Mouse (Mus musculus) kidney, postnatal 0 days (tissue): ENCODE measurements at regions not wholly inside any gene's neighbourhood (a gene's known extent, or its start where the extent isn't known, plus 50 kb on each side); places are given as distances from the start of the nearest gene placed in this dataset.

ENCODE experiments used
- ATAC-seq: fragments of 200-750 bp; cut with Nextera tagmentation; replicated peaks from 2 replicates; pipeline ENCODE4 v1.8.0; 2017; ENCODE audit warnings: low read depth, moderate number of reproducible peaks, moderate TSS enrichment, moderate library complexity; ENCODE audit not compliant: low FRiP score
- DNase-seq: peaks from one replicate; pipeline ENCODE4 v3.0.0-alpha.2; 2016; ENCODE audit warnings: low spot score
- H3K27ac ChIP-seq: fragments of 300-500 bp; sonication (generic); 2 replicates; pipeline ENCODE4 v1.5.1; 2014; ENCODE audit warnings: mild to moderate bottlenecking
- H3K27me3 ChIP-seq: fragments of 300-500 bp; sonication (generic); 2 replicates; pipeline ENCODE4 v1.6.1; 2014; ENCODE audit warnings: low read length, mixed read lengths; ENCODE audit not compliant: insufficient read depth
- H3K36me3 ChIP-seq: fragments of 300-500 bp; sonication (generic); 2 replicates; pipeline ENCODE4 v1.6.1; 2014; ENCODE audit warnings: low read length, mixed read lengths; ENCODE audit not compliant: insufficient read depth
- H3K4me1 ChIP-seq: fragments of 300-500 bp; sonication (generic); replicated peaks from 2 replicates; pipeline ENCODE4 v1.6.1; 2014; ENCODE audit warnings: antibody characterized with exemption, low read length, mixed read lengths; ENCODE audit not compliant: insufficient read depth
- H3K4me2 ChIP-seq: fragments of 300-500 bp; sonication (generic); 2 replicates; pipeline ENCODE4 v1.6.1; 2014; ENCODE audit warnings: mild to moderate bottlenecking, low read length, moderate library complexity, mixed read lengths
- H3K4me3 ChIP-seq: fragments of 300-500 bp; sonication (generic); replicated peaks from 2 replicates; pipeline ENCODE4 v1.5.1; 2014; ENCODE audit warnings: low read depth, low read length
- H3K9ac ChIP-seq: fragments of 300-500 bp; sonication (generic); 2 replicates; pipeline ENCODE4 v1.6.1; 2014; ENCODE audit warnings: low read depth, low read length
- H3K9me3 ChIP-seq: fragments of 300-500 bp; sonication (generic); replicated peaks from 2 replicates; pipeline ENCODE4 v1.6.1; 2016; ENCODE audit warnings: low read length, inconsistent platforms, mixed read lengths
- CTCF ChIP-seq: IDR thresholded peaks from 2 replicates; pipeline ENCODE4 v1.5.1; 2016; ENCODE audit warnings: antibody characterized with exemption, low read depth, mild to moderate bottlenecking, moderate library complexity
- WGBS: fragments of 180-500 bp; shearing (Covaris S2); extraction: QIAGEN DNeasy Blood & Tissue Kit; methylation state at CpG from one replicate; pipeline ENCODE4 v1.1.7; 2014; 5-methylcytosine and 5-hydroxymethylcytosine counted together

DNA sequence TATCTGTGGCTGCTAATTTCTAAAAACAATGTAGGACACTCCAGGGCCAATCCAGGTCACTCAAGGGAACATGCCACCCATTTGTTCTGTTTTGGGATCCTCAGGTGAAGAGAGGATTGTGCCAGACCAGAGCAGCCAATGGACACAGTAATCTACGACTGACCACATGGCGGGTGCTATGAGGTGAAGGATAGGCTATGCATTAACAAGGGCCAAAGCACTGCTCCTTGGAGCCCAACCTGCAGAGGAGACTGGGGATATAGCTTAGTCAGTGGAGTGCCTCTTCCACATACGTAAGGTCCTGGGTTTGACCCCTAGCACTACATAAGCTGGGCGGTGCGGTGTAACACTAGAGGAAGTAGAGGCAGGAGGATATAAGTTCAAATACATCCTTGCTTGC, 156.0 kb downstream of the Inhbb start:
- ATAC-seq, result no peak
- 94% methylated on average over 5 of the region's 5 CpGs for WGBS
- H3K4me3 ChIP-seq, result no peak overlapping the region

DNA sequence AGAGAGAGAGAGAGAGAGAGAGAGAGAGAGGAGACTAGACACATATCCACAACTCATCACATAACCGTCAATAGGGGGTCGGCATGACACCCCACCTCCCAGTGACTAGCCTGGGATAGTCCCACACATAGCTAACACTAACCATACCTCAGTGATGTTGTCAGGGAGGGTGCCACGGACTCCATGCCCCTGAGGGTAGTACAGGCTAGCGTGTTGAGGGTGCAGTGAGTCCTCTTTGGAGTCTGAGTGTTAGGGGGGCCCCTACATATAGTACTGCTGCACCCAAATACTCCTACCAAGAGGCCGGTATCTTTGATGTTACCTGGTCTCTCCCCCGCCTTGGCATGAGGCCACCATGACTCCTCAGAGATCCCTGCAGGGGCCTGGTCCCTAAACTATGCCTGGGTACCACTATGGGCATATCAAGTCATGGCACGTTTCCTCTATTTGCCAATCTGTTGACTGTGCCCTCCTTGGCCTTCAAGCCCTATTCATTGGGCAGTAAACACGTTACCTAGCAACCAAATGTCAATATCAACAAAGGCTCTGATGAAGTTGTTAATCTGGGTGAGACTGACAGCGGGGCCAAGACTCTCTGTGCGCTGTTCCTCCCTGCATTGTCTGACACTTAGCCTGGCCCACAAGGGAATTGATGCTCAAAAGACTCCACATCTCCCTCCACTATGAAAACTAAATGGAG, 156.7 kb downstream of the Inhbb start:
- no peak overlapping the region for H3K9ac ChIP-seq
- TF ChIP-seq CTCF, result no peak
- no peak overlapping the region for H3K4me3 ChIP-seq
- no peak overlapping the region for H3K4me2 ChIP-seq
- DNase-seq, result no peak
- H3K27me3 ChIP-seq, result no peaks in the 10 kb centered on the region
- no peaks in the 10 kb centered on the region for H3K36me3 ChIP-seq
- no peaks in the 10 kb centered on the region for H3K9me3 ChIP-seq
- no peaks in the 10 kb centered on the region for H3K4me1 ChIP-seq
- 79% methylated on average over 10 of the region's 10 CpGs for WGBS
- ATAC-seq, result no peak
- H3K27ac ChIP-seq, result no peak overlapping the region

More for the DNA sequence above, 156.0 kb downstream of the Inhbb start:
- no peak for TF ChIP-seq CTCF
- H3K27ac ChIP-seq, result no peak overlapping the region
- H3K4me2 ChIP-seq, result no peak overlapping the region
- H3K9me3 ChIP-seq, result no peaks in the 10 kb centered on the region
- H3K36me3 ChIP-seq, result no peaks in the 10 kb centered on the region
- DNase-seq, result no peak
- no peaks in the 10 kb centered on the region for H3K4me1 ChIP-seq
- no peak overlapping the region for H3K9ac ChIP-seq
- H3K27me3 ChIP-seq, result no peaks in the 10 kb centered on the region

DNA sequence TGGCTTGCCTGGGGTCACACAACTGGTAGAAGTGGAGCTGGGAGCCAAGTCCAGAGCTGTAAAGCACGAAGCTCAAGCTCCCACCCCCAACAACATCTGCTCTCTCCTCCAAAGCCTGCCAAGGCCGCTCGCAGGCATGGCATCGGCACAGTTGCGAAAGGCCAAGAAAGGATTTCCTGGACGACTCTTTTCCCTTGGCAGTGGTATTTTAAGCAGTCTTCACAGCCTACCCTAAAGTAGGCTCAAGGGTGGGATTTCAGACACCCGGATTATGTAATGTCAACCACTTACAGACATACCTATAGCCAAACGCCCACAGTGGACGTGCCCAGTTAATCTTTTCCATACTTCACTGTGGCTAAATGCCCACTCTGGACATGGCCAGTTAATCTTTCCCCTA, 162.6 kb downstream of the Inhbb start:
- 80% methylated on average over 9 of the region's 9 CpGs for WGBS
- Histone ChIP-seq H3K4me1 (no peaks in the 10 kb centered on the region), H3K36me3 (no peaks in the 10 kb centered on the region), H3K27ac (no peak overlapping the region), H3K9ac (no peak overlapping the region), H3K4me3 (no peak overlapping the region), H3K9me3 (no peaks in the 10 kb centered on the region), H3K27me3 (no peaks in the 10 kb centered on the region), H3K4me2 (no peak overlapping the region)
- ATAC-seq (no peak), DNase-seq (no peak)
- TF ChIP-seq CTCF, result no peak

DNA sequence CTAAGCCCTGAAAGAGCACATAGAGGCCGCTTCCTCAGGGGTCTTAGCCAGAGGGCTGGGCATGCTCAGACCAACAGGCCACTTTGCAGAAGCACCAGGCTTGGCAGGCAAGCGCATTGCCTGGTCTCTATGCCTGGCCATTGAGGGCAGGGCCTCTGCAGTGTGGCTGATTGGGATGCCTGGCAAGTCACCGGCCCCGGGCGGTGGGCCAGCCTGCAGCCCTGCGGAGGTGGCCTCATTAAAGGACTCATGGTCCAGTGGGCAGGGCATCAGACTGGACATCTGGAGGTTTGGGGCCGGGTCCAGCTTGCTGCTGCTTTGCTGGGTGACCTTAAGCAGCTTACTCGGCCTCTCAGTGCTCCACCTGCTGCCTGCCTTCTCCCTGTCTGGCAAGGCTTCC, 165.3 kb downstream of the Inhbb start:
- Histone ChIP-seq H3K4me2 (no peak overlapping the region), H3K4me3 (no peak overlapping the region), H3K9ac (no peak overlapping the region), H3K27ac (no peak overlapping the region), H3K27me3 (no peaks in the 10 kb centered on the region), H3K9me3 (no peaks in the 10 kb centered on the region), H3K36me3 (no peaks in the 10 kb centered on the region), H3K4me1 (no peaks in the 10 kb centered on the region)
- no peak for TF ChIP-seq CTCF
- DNase-seq (no peak), ATAC-seq (no peak)
- WGBS, result 59% methylated on average over 8 of the region's 8 CpGs

GRCm38 (mm10) chr1:119256097-119256473, 166.0 kb downstream of the Inhbb start:
- Histone ChIP-seq H3K36me3 (no peaks in the 10 kb centered on the region), H3K9me3 (no peaks in the 10 kb centered on the region), H3K4me3 (no peak overlapping the region), H3K27me3 (no peaks in the 10 kb centered on the region), H3K27ac (no peak overlapping the region), H3K4me2 (no peak overlapping the region), H3K9ac (no peak overlapping the region), H3K4me1 (no peaks in the 10 kb centered on the region)
- peak; percentile 54 for TF ChIP-seq CTCF
- DNase-seq (no peak), ATAC-seq (no peak)
- 49% methylated on average over 5 of the region's 5 CpGs for WGBS

GRCm38 (mm10) chr1:119255386-119256096, 166.5 kb downstream of the Inhbb start:
- 79% methylated on average over 20 of the region's 20 CpGs for WGBS
- Histone ChIP-seq H3K27ac (no peak overlapping the region), H3K9me3 (no peaks in the 10 kb centered on the region), H3K27me3 (no peaks in the 10 kb centered on the region), H3K4me1 (no peaks in the 10 kb centered on the region), H3K4me2 (no peak overlapping the region), H3K4me3 (no peak overlapping the region), H3K36me3 (no peaks in the 10 kb centered on the region), H3K9ac (no peak overlapping the region)
- ATAC-seq (no peak), DNase-seq (no peak)
- no peak for TF ChIP-seq CTCF

- Histone ChIP-seq H3K9ac (no peak overlapping the region), H3K4me2 (no peak overlapping the region), H3K27me3 (no peaks in the 10 kb centered on the region), H3K9me3 (no peaks in the 10 kb centered on the region), H3K4me3 (no peak overlapping the region), H3K36me3 (no peaks in the 10 kb centered on the region), H3K4me1 (no peaks in the 10 kb centered on the region), H3K27ac (no peak overlapping the region)
- ATAC-seq (no peak), DNase-seq (no peak)
- no peak for TF ChIP-seq CTCF
- 91% methylated on average over 5 of the region's 5 CpGs for WGBS
These were observed 167.1 kb downstream of the Inhbb start for GRCm38 (mm10) chr1:119254928-119255327.
